Mouse (Mus musculus) regulatory T cell (primary cell): ENCODE results near the gene Krt72.

ENCODE experiments used
- in situ Hi-C: fragments of 300-600 bp; cut with MboI, MseI; formaldehyde crosslinking; loops from one replicate; pipeline ENCODE4 v1.15.1; 2025; ENCODE audit warnings: high pct_unique_total_duplicates

Krt72 gene

GRCm38 (mm10) chr15:101786360-101786759 is at the start of gene Krt72:
Krt72 (minus strand) TSS chr15:101786460.
- in situ Hi-C loops: no loop called here

GRCm38 (mm10) chr15:101834784-101835328 is 48.6 kb upstream of the Krt72 start:
- in situ Hi-C loops: no loop called here

- in situ Hi-C loops: no loop called here
Measured at GRCm38 (mm10) chr15:101833131-101833530, 46.9 kb upstream of the Krt72 start.

GRCm38 (mm10) chr15:101829441-101829840 is 43.2 kb upstream of the Krt72 start:
- in situ Hi-C loops: no loop called here

- in situ Hi-C loops: no loop called here
Measured at GRCm38 (mm10) chr15:101821786-101822185, 35.5 kb upstream of the Krt72 start.

GRCm38 (mm10) chr15:101817875-101818274 is 31.6 kb upstream of the Krt72 start, which contains the start of gene Krt2:
Krt2 (minus strand) TSS chr15:101818169.
- in situ Hi-C loops: no loop called here

- in situ Hi-C loops: no loop called here
Measured at GRCm38 (mm10) chr15:101803052-101803822, 17.0 kb upstream of the Krt72 start.

- in situ Hi-C loops: no loop called here
Measured at GRCm38 (mm10) chr15:101802296-101802835, 16.1 kb upstream of the Krt72 start, which contains the start of gene Krt73. Krt73 (minus strand) TSS chr15:101802346.

GRCm38 (mm10) chr15:101790867-101791266 is 4.6 kb upstream of the Krt72 start:
- in situ Hi-C loops: no loop called here

GRCm38 (mm10) chr15:101773420-101773819 is 12.8 kb downstream of the Krt72 start:
- in situ Hi-C loops: loop anchor here (5.0 kb wide), 1 partner anchor 431 kb away; no protein-coding TSS in a partner anchor

- in situ Hi-C loops: loop anchor here (5.0 kb wide), 1 partner anchor 430 kb away; no protein-coding TSS in a partner anchor
Measured at GRCm38 (mm10) chr15:101772711-101773081, 13.6 kb downstream of the Krt72 start.

- in situ Hi-C loops: loop anchor here (5.0 kb wide), 1 partner anchor 430 kb away; no protein-coding TSS in a partner anchor
Measured at GRCm38 (mm10) chr15:101772080-101772710, 14.1 kb downstream of the Krt72 start.

GRCm38 (mm10) chr15:101770226-101770625 is 16.0 kb downstream of the Krt72 start:
- in situ Hi-C loops: loop anchor here (5.0 kb wide), 1 partner anchor 428 kb away; no protein-coding TSS in a partner anchor

GRCm38 (mm10) chr15:101742711-101743110 is 43.5 kb downstream of the Krt72 start, which contains the start of gene Krt71:
Krt71 (minus strand) TSS chr15:101743109.
- in situ Hi-C loops: loop anchor here (10.0 kb wide), 1 partner anchor 1248 kb away; the partner anchor contains the start of gene Csrnp2

GRCm38 (mm10) chr15:101737786-101738185 is 48.5 kb downstream of the Krt72 start:
- in situ Hi-C loops: no loop called here

GRCm38 (mm10) chr15:101730653-101731052 is 55.6 kb downstream of the Krt72 start:
- in situ Hi-C loops: no loop called here
